Mouse (Mus musculus): ENCODE results near the gene L3mbtl2.

GRCm38 (mm10) chr15:81702306-81703093, 38.8 kb downstream of the L3mbtl2 start:
- TF ChIP-seq CTCF (IDR thresholded peaks at IDR 0.05) (no peak), EP300 (IDR thresholded peaks at IDR 0.05) (no peak)

Measured in lung, postnatal 0 days (tissue).